Mouse (Mus musculus): ENCODE results near the gene Pbld1. TPM values are rescaled to one million over a fixed set of nuclear protein-coding genes. Genes with fewer than 3 reads are reported as not detected.

The Pbld1 gene
- polyA plus RNA-seq, 1 experiment from 2014 or later = 0.72 TPM

DNA sequence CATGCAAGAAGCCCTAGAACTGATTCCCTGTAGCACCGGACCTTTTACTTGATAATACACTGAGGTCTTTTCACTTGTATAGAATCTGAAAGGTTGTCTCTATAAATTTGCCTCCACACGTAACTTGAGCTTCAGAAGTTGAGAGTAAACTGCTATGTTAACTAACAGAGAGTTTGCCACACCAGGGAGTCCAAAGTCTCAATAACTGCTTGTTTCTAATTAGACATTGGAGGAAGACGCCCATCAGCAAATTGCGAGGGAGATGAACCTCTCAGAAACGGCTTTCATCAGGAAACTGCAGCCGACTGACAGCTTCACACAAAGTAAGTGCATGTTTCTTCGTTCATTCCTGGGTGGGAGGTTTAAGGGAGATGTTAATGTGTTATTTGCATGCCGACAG lies 5.6 kb downstream of the Pbld1 start:
- no peak overlapping the region for H3K9ac ChIP-seq (ENCODE audit: low read length)
- no peak overlapping the region for H3K4me3 ChIP-seq (ENCODE audit: low read length)
- H3K27me3 ChIP-seq (ENCODE audit: control insufficient read depth, insufficient read depth, low read length) = no peaks in the 10 kb centered on the region
- no peaks in the 10 kb centered on the region for H3K36me3 ChIP-seq (ENCODE audit: control insufficient read depth, insufficient read depth)
- no peak for ATAC-seq (replicated peaks; ENCODE audit: extremely low read depth, insufficient read depth, low FRiP score)
- H3K4me2 ChIP-seq (ENCODE audit: low read depth, low read length) = no peak overlapping the region
- no peak overlapping the region for H3K27ac ChIP-seq (ENCODE audit: low read length)
- 63% methylated on average over 8 of the region's 8 CpGs for WGBS
- 0 out of 2 replicates have a peak, but pooled peaks cover 3% of the 10 kb centered on the region for H3K4me1 ChIP-seq (ENCODE audit: control insufficient read depth, insufficient read depth, low read length)
- no peaks in the 10 kb centered on the region for H3K9me3 ChIP-seq (replicated peaks; ENCODE audit: control insufficient read depth, low read length)

DNA sequence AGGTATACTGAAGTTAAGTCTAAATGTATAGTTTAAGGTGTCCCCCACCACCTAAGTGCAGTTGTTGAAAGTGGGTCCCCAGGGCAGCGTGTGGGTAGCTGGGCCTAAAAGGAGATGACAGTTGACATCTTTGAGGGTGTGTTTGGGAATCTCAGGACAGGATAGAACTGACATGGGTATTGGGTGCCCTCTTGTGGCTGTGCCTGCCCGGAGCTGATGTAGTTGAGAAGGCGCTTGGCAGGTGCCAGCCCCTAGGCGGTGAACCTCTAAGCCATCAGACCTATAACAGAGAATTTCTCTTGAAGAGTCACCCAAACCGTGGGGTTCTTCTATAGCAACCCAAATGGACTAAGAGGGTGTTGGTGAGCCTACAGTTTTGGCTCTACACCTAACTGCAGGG lies 6.0 kb downstream of the Pbld1 start:
- Histone ChIP-seq H3K4me3 (ENCODE audit: low read length) (no peak overlapping the region), H3K9me3 (replicated peaks; ENCODE audit: control insufficient read depth, low read length) (no peaks in the 10 kb centered on the region), H3K4me2 (ENCODE audit: low read depth, low read length) (no peak overlapping the region), H3K4me1 (ENCODE audit: control insufficient read depth, insufficient read depth, low read length) (no peaks in the 10 kb centered on the region), H3K9ac (ENCODE audit: low read length) (no peak overlapping the region), H3K36me3 (ENCODE audit: control insufficient read depth, insufficient read depth) (no peaks in the 10 kb centered on the region), H3K27ac (ENCODE audit: low read length) (no peak overlapping the region), H3K27me3 (ENCODE audit: control insufficient read depth, insufficient read depth, low read length) (no peaks in the 10 kb centered on the region)
- WGBS = 10% methylated on average over 5 of the region's 5 CpGs
- ATAC-seq (replicated peaks; ENCODE audit: extremely low read depth, insufficient read depth, low FRiP score) = 0 out of 2 replicates have a peak, but pooled peaks have one; percentile 71

DNA sequence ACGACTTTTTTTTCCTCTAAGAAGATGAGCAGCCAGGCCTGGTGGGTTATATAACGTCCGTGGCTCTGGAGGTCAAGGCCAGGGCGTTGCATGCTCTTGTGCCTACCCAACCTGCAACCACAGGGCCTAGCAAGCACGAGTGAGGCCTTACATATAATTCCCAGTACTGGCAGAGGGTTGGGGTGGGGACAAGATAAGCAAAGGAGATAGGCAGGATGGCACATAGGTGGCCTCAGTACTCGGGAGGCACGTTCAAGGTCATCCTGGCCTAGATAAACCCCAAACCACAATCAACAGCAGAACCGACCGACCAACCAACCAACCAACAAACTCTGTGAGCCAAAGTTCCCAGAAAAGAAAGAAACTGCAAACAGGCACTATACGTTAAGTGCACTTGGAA lies 26.3 kb downstream of the Pbld1 start:
- Histone ChIP-seq H3K27ac (ENCODE audit: low read length) (no peak overlapping the region), H3K36me3 (ENCODE audit: control insufficient read depth, insufficient read depth) (no peaks in the 10 kb centered on the region), H3K4me3 (ENCODE audit: low read length) (no peak overlapping the region), H3K4me1 (ENCODE audit: control insufficient read depth, insufficient read depth, low read length) (peaks cover 8% of the 10 kb centered on the region), H3K9ac (ENCODE audit: low read length) (no peak overlapping the region), H3K27me3 (ENCODE audit: control insufficient read depth, insufficient read depth, low read length) (no peaks in the 10 kb centered on the region; the same call in 1 of the 2 replicates), H3K9me3 (replicated peaks; ENCODE audit: control insufficient read depth, low read length) (no peaks in the 10 kb centered on the region), H3K4me2 (ENCODE audit: low read depth, low read length) (no peak overlapping the region)
- ATAC-seq (replicated peaks; ENCODE audit: extremely low read depth, insufficient read depth, low FRiP score) = no peak
- WGBS = 66% methylated on average over 10 of the region's 10 CpGs

DNA sequence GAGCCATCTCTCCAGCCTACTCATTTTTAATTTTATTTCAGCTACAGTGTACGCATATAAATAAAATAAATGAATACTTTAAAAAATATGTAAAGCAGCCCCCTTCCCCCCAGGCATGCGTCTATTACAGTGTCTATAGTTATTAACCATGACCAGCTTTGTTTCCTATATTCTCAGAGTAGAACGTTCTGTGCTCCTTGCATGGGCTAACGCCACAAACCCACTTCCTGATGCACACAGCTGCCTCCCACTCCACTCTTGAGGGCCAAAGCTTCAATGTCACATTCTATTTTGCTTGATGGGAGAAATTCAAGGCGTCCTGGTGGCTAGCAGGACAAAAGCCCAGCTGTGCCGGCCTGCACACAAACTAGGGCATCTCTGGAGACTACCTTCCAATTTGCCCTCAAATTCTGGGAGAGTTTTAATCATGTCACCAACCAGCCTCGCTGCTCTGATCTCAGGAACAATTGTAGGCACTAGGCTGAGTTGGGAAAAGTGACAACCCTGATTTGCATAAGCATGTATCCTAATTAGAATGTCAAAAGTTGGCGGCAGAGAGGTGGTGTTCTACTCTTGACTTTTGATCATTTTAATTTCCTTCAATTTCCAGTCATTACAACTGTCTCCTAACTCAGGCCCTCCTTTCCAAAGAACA lies 29.3 kb downstream of the Pbld1 start:
- Histone ChIP-seq H3K27me3 (ENCODE audit: control insufficient read depth, insufficient read depth, low read length) (no peaks in the 10 kb centered on the region; the same call in 1 of the 2 replicates), H3K9me3 (replicated peaks; ENCODE audit: control insufficient read depth, low read length) (no peaks in the 10 kb centered on the region), H3K4me1 (ENCODE audit: control insufficient read depth, insufficient read depth, low read length) (peaks cover 8% of the 10 kb centered on the region), H3K36me3 (ENCODE audit: control insufficient read depth, insufficient read depth) (no peaks in the 10 kb centered on the region), H3K27ac (ENCODE audit: low read length) (no peak overlapping the region), H3K4me3 (ENCODE audit: low read length) (peak overlapping the region; percentile 48), H3K4me2 (ENCODE audit: low read depth, low read length) (peak overlapping the region; percentile 77), H3K9ac (ENCODE audit: low read length) (peak overlapping the region; percentile 59)
- WGBS = 53% methylated on average over 8 of the region's 8 CpGs
- no peak for ATAC-seq (replicated peaks; ENCODE audit: extremely low read depth, insufficient read depth, low FRiP score)

DNA sequence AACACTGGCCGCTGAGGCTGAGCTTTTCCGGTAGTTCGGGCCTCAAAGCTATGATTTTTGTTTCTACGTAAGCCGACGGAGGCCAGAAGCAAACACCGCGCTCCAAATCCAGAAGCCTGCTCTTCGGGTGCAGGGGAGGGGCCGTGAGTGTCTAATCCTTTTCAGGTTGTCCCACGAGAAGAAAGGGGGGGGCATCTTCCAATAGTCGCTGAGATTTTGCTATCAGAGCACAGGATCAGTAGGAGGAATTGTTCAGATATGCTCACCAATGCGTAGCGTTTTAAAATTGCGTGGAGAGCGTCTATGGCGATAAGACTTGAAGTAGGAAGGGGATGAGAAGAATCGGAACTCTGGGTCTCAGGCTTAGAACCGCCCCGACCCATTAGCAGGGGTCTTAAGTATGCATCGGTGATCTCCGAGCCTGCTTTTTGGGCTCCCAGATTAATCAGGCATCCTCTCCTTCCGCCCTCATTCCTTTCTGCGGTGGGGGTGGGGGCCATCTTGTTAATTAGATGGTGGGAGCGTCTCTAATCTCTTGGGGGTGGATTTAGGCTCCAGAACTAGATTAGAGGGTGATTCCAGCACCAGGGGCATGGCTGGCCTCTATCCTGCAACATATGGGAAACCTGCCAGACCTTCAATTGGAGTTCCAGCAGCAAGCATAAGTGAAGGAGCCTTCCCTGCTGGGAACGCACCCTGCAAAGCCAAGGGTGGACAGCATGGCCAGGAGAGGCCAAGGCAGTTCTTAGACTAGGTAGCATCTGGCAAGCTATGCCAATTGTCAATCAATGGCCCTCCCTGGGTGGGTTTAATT lies 30.0 kb downstream of the Pbld1 start:
- H3K9ac ChIP-seq (ENCODE audit: low read length) = peak overlapping the region; percentile 59
- WGBS = 7% methylated on average over 26 of the region's 26 CpGs
- no peak; the same call in 1 of the 2 replicates for ATAC-seq (replicated peaks; ENCODE audit: extremely low read depth, insufficient read depth, low FRiP score)

DNA sequence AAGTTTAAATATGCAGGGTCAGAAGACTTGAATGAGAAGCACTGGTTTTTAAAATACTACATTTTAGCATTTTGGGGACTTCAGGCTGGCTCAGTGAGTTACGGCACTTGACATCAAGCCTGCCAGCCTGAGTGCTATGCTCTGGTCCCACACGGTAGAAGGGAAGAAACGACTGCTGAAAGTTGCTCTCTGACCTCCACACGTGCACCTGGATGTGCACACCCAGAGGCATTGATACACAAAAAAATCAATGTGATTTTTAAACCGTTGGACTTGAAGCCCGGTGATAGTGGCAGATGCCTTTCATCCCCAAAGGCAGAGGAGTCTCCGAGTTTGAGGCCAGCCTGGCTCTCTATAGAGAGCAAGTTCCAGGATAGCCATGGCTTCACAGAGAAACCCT lies 32.0 kb downstream of the Pbld1 start:
- no peak overlapping the region for H3K4me2 ChIP-seq (ENCODE audit: low read depth, low read length)
- H3K27me3 ChIP-seq (ENCODE audit: control insufficient read depth, insufficient read depth, low read length) = no peaks in the 10 kb centered on the region; the same call in 1 of the 2 replicates
- no peak overlapping the region for H3K27ac ChIP-seq (ENCODE audit: low read length)
- ATAC-seq (replicated peaks; ENCODE audit: extremely low read depth, insufficient read depth, low FRiP score) = no peak
- H3K4me1 ChIP-seq (ENCODE audit: control insufficient read depth, insufficient read depth, low read length) = peaks cover 8% of the 10 kb centered on the region
- no peak overlapping the region for H3K4me3 ChIP-seq (ENCODE audit: low read length)
- 80% methylated on average over 7 of the region's 7 CpGs for WGBS
- no peak overlapping the region for H3K9ac ChIP-seq (ENCODE audit: low read length)
- H3K36me3 ChIP-seq (ENCODE audit: control insufficient read depth, insufficient read depth) = no peaks in the 10 kb centered on the region
- no peaks in the 10 kb centered on the region for H3K9me3 ChIP-seq (replicated peaks; ENCODE audit: control insufficient read depth, low read length)

More for the DNA sequence above, 30.0 kb downstream of the Pbld1 start:
- Histone ChIP-seq H3K27ac (ENCODE audit: low read length) (no peak overlapping the region), H3K4me2 (ENCODE audit: low read depth, low read length) (peak overlapping the region; percentile 77), H3K27me3 (ENCODE audit: control insufficient read depth, insufficient read depth, low read length) (no peaks in the 10 kb centered on the region; the same call in 1 of the 2 replicates), H3K4me1 (ENCODE audit: control insufficient read depth, insufficient read depth, low read length) (peaks cover 8% of the 10 kb centered on the region), H3K9me3 (replicated peaks; ENCODE audit: control insufficient read depth, low read length) (no peaks in the 10 kb centered on the region), H3K36me3 (ENCODE audit: control insufficient read depth, insufficient read depth) (no peaks in the 10 kb centered on the region), H3K4me3 (ENCODE audit: low read length) (peak overlapping the region; percentile 48)

DNA sequence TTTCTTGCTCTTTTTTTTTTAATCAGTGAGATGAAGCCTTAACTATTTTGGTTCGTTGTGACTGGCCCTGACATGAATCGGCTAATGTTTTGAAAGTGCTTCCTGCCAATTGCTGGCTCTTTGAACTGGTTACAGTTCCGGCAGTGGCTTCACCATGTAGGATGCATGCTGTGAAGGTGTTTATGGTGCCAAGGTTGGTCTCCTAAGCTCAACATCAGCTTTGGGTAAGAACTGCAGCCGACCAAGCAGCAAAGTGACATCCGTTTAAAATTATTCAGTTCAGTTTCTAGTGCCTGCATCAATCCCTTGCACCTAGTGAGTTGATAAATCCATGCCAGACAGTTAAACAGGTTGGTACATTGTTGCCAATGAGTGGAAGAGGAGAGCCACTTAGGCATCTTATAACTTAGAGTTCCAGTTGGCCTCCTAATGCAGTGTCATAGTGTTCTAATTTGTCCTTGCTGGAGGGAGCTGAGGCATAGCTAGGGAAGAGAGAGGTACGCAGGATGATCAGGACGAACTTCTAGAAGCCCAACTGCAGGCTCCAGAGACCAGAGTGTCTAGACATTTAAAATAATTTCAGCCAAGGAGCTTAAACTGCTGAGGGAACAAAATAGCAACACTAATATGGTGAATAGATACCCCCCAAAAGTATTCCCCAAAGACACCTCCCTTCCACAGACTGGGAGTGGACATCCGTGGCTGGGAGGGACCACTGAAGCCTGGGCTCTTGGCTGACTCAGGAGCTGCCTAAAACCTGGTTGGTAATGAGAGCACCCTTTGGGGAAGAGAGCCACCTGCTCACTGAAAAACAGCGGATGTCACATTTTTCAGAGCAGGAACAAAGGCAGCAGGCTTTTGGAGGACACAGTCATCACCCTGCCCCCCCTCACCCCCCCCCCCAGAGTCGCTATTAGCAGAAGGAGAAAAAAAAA lies 32.9 kb downstream of the Pbld1 start:
- no peaks in the 10 kb centered on the region for H3K9me3 ChIP-seq (replicated peaks; ENCODE audit: control insufficient read depth, low read length)
- no peak overlapping the region for H3K4me3 ChIP-seq (ENCODE audit: low read length)
- H3K4me1 ChIP-seq (ENCODE audit: control insufficient read depth, insufficient read depth, low read length) = peaks cover 8% of the 10 kb centered on the region
- no peaks in the 10 kb centered on the region for H3K36me3 ChIP-seq (ENCODE audit: control insufficient read depth, insufficient read depth)
- no peak overlapping the region for H3K4me2 ChIP-seq (ENCODE audit: low read depth, low read length)
- WGBS = 67% methylated on average over 10 of the region's 10 CpGs
- ATAC-seq (replicated peaks; ENCODE audit: extremely low read depth, insufficient read depth, low FRiP score) = no peak
- no peak overlapping the region for H3K9ac ChIP-seq (ENCODE audit: low read length)
- H3K27ac ChIP-seq (ENCODE audit: low read length) = no peak overlapping the region
- peaks cover 3% of the 10 kb centered on the region; the same call in 1 of the 2 replicates for H3K27me3 ChIP-seq (ENCODE audit: control insufficient read depth, insufficient read depth, low read length)

DNA sequence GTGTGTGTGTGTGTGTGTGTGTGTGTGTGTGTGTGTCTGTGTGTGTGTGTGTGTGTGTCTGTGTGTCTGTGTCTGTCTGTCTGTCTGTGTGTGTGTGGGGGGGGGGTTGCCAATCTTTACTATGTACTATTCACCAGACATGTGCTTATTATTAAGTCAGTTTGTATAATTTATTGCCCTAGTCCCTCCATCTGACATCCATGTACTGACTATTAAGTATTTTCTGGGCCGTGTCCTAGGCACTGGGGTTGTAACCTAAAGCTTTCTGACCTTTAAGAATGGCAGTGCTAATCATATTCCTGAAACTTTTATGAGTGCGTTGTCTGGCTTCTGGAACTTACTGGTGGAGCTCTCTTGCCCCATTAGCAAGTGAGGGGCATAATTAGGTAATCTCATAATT lies 36.8 kb downstream of the Pbld1 start:
- Histone ChIP-seq H3K27ac (ENCODE audit: low read length) (no peak overlapping the region), H3K9me3 (replicated peaks; ENCODE audit: control insufficient read depth, low read length) (no peaks in the 10 kb centered on the region), H3K36me3 (ENCODE audit: control insufficient read depth, insufficient read depth) (no peaks in the 10 kb centered on the region), H3K27me3 (ENCODE audit: control insufficient read depth, insufficient read depth, low read length) (peaks cover 33% of the 10 kb centered on the region), H3K4me1 (ENCODE audit: control insufficient read depth, insufficient read depth, low read length) (peaks cover 4% of the 10 kb centered on the region; the same call in 1 of the 2 replicates), H3K4me2 (ENCODE audit: low read depth, low read length) (no peak overlapping the region), H3K4me3 (ENCODE audit: low read length) (no peak overlapping the region), H3K9ac (ENCODE audit: low read length) (no peak overlapping the region)
- 77% methylated on average over 2 of the region's 2 CpGs for WGBS
- no peak for ATAC-seq (replicated peaks; ENCODE audit: extremely low read depth, insufficient read depth, low FRiP score)
